Mouse (Mus musculus) forebrain, embryonic 15.5 days (tissue): ENCODE results near the gene Scrn2. TPM values are rescaled to one million over a fixed set of nuclear protein-coding genes. Genes with fewer than 3 reads are reported as not detected.

Source experiments
- ATAC-seq: fragments of 200-750 bp; cut with Nextera tagmentation; replicated peaks from 2 replicates; pipeline ENCODE4 v1.8.0; 2017; ENCODE audit warnings: mild to moderate bottlenecking, moderate TSS enrichment, moderate library complexity
- H3K27ac ChIP-seq: fragments of 300-500 bp; sonication (generic); replicated peaks from 2 replicates; pipeline ENCODE4 v1.5.1; 2015; ENCODE audit warnings: mild to moderate bottlenecking, inconsistent platforms
- H3K27me3 ChIP-seq: fragments of 300-500 bp; sonication (generic); 2 replicates; pipeline ENCODE4 v1.6.1; 2015; ENCODE audit warnings: inconsistent platforms
- H3K36me3 ChIP-seq: fragments of 300-500 bp; sonication (generic); 2 replicates; pipeline ENCODE4 v1.6.1; 2015; ENCODE audit warnings: mild to moderate bottlenecking, inconsistent platforms
- H3K4me1 ChIP-seq: fragments of 300-500 bp; sonication (generic); 2 replicates; pipeline ENCODE4 v1.6.1; 2015; ENCODE audit warnings: inconsistent platforms
- H3K4me2 ChIP-seq: fragments of 300-500 bp; sonication (generic); replicated peaks from 2 replicates; pipeline ENCODE4 v1.6.1; 2015; ENCODE audit warnings: mild to moderate bottlenecking, inconsistent platforms
- H3K4me3 ChIP-seq: fragments of 300-500 bp; sonication (generic); 2 replicates; pipeline ENCODE4 v1.5.1; 2015; ENCODE audit warnings: mild to moderate bottlenecking, inconsistent platforms
- H3K9ac ChIP-seq: fragments of 300-500 bp; sonication (generic); replicated peaks from 2 replicates; pipeline ENCODE4 v1.6.1; 2015; ENCODE audit warnings: mild to moderate bottlenecking, inconsistent platforms
- H3K9me3 ChIP-seq: fragments of 300-500 bp; sonication (generic); 2 replicates; pipeline ENCODE4 v1.6.1; 2016; ENCODE audit warnings: inconsistent platforms
- WGBS: fragments of 180-500 bp; shearing (Covaris S2); methylation state at CpG from one replicate; pipeline ENCODE4 v1.1.7; 2015; ENCODE audit warnings: mixed read lengths; 5-methylcytosine and 5-hydroxymethylcytosine counted together
- polyA plus RNA-seq: library from polyadenylated mRNA; unstranded; fragments of >200 nt; fragmentation: Nextera tagmentation; extraction: Ambion mirVana; gene quantifications from 2 replicates; pipeline ENCODE4 v1.2.1, GENCODE M21; 2015

Gene Scrn2
- polyA plus RNA-seq, 1 experiment from 2014 or later: 17.2 TPM

GRCm38 (mm10) chr11:97041022-97041899 is 11.5 kb downstream of the Scrn2 start, which contains the start of the genes Lrrc46 and Mrpl10:
Lrrc46 (minus strand) TSS chr11:97041407.
Mrpl10 (plus strand) TSS chr11:97041560.
- Histone ChIP-seq H3K27ac (peak within 1 kb of the TSS; percentile 78), H3K36me3 (no peaks in the 10 kb centered on the region), H3K4me1 (peaks cover 21% of the 10 kb centered on the region), H3K9ac (peak within 1 kb of the TSS; percentile 89), H3K4me3 (peak within 1 kb of the TSS; percentile 84), H3K27me3 (no peaks in the 10 kb centered on the region), H3K4me2 (peak within 1 kb of the TSS; percentile 81), H3K9me3 (no peaks in the 10 kb centered on the region)
- under 1% methylated on average over 48 of the region's 48 CpGs for WGBS
- ATAC-seq: peak; percentile 95

- Histone ChIP-seq H3K4me2 (no peak overlapping the region), H3K27ac (no peak overlapping the region), H3K27me3 (no peaks in the 10 kb centered on the region), H3K4me1 (peaks cover 21% of the 10 kb centered on the region), H3K4me3 (no peak overlapping the region), H3K9ac (no peak overlapping the region), H3K9me3 (no peaks in the 10 kb centered on the region), H3K36me3 (peaks cover 3% of the 10 kb centered on the region; the same call in 1 of the 2 replicates)
- ATAC-seq: no peak
- WGBS: 95% methylated on average over 8 of the region's 8 CpGs
Measured at GRCm38 (mm10) chr11:97044902-97045301, 15.2 kb downstream of the Scrn2 start.

- H3K36me3 ChIP-seq: peaks cover 3% of the 10 kb centered on the region; the same call in 1 of the 2 replicates
- no peak overlapping the region for H3K27ac ChIP-seq
- no peaks in the 10 kb centered on the region for H3K9me3 ChIP-seq
- no peak for ATAC-seq
- WGBS: 84% methylated on average over 7 of the region's 7 CpGs
- H3K4me3 ChIP-seq: no peak overlapping the region
- no peak overlapping the region for H3K4me2 ChIP-seq
- no peaks in the 10 kb centered on the region for H3K27me3 ChIP-seq
- no peak overlapping the region for H3K9ac ChIP-seq
- H3K4me1 ChIP-seq: peaks cover 26% of the 10 kb centered on the region
Measured at GRCm38 (mm10) chr11:97045861-97046260, 16.1 kb downstream of the Scrn2 start.

- no peaks in the 10 kb centered on the region for H3K27me3 ChIP-seq
- H3K4me1 ChIP-seq: peaks cover 28% of the 10 kb centered on the region
- H3K9ac ChIP-seq: no peak overlapping the region
- WGBS: 90% methylated on average over 8 of the region's 8 CpGs
- no peak for ATAC-seq
- no peak overlapping the region for H3K27ac ChIP-seq
- H3K36me3 ChIP-seq: peaks cover 3% of the 10 kb centered on the region; the same call in 1 of the 2 replicates
- H3K4me3 ChIP-seq: no peak overlapping the region
- no peaks in the 10 kb centered on the region for H3K9me3 ChIP-seq
- no peak overlapping the region for H3K4me2 ChIP-seq
Measured at GRCm38 (mm10) chr11:97048090-97048650, 18.4 kb downstream of the Scrn2 start.

- Histone ChIP-seq H3K36me3 (peaks cover 14% of the 10 kb centered on the region), H3K27ac (no peak overlapping the region), H3K9me3 (no peaks in the 10 kb centered on the region), H3K9ac (no peak overlapping the region), H3K4me3 (no peak overlapping the region), H3K4me1 (peaks cover 25% of the 10 kb centered on the region), H3K27me3 (no peaks in the 10 kb centered on the region), H3K4me2 (no peak overlapping the region)
- ATAC-seq: no peak
- 84% methylated on average over 6 of the region's 6 CpGs for WGBS
Measured at GRCm38 (mm10) chr11:97049492-97050085, 19.9 kb downstream of the Scrn2 start.

- Histone ChIP-seq H3K4me2 (peak within 1 kb of the TSS; percentile 90), H3K9me3 (no peaks in the 10 kb centered on the region), H3K27ac (peak within 1 kb of the TSS; percentile 65), H3K9ac (peak within 1 kb of the TSS; percentile 85), H3K27me3 (no peaks in the 10 kb centered on the region), H3K4me1 (peaks cover 25% of the 10 kb centered on the region), H3K36me3 (peaks cover 22% of the 10 kb centered on the region), H3K4me3 (peak within 1 kb of the TSS; percentile 67)
- WGBS: 7% methylated on average over 18 of the region's 18 CpGs
- ATAC-seq: peak; percentile 89
Measured at GRCm38 (mm10) chr11:97050216-97050943, 20.6 kb downstream of the Scrn2 start, which contains the start of gene Osbpl7. Osbpl7 (plus strand) TSS chr11:97050628.

GRCm38 (mm10) chr11:97050944-97051586 is 21.3 kb downstream of the Scrn2 start:
- 18% methylated on average over 13 of the region's 13 CpGs for WGBS

GRCm38 (mm10) chr11:97052219-97052646 is 22.5 kb downstream of the Scrn2 start:
- H3K9me3 ChIP-seq: no peaks in the 10 kb centered on the region
- peaks cover 32% of the 10 kb centered on the region for H3K36me3 ChIP-seq
- peaks cover 25% of the 10 kb centered on the region for H3K4me1 ChIP-seq
- H3K27me3 ChIP-seq: no peaks in the 10 kb centered on the region
- 34% methylated on average over 11 of the region's 11 CpGs for WGBS
- no peak overlapping the region for H3K27ac ChIP-seq
- H3K4me2 ChIP-seq: no peak overlapping the region
- no peak for ATAC-seq
- H3K4me3 ChIP-seq: no peak overlapping the region; the same call in 1 of the 2 replicates
- no peak overlapping the region for H3K9ac ChIP-seq

More at GRCm38 (mm10) chr11:97050944-97051586, 21.3 kb downstream of the Scrn2 start:
- Histone ChIP-seq H3K27ac (peak overlapping the region; percentile 65), H3K27me3 (no peaks in the 10 kb centered on the region), H3K9ac (peak overlapping the region; percentile 85), H3K9me3 (no peaks in the 10 kb centered on the region), H3K4me3 (peak overlapping the region; percentile 67), H3K4me1 (peaks cover 25% of the 10 kb centered on the region), H3K4me2 (peak overlapping the region; percentile 90), H3K36me3 (peaks cover 28% of the 10 kb centered on the region)
- peak; percentile 17; the same call in 1 of the 2 replicates for ATAC-seq

GRCm38 (mm10) chr11:97063274-97063920 is 33.7 kb downstream of the Scrn2 start:
- no peak overlapping the region for H3K4me3 ChIP-seq
- peak overlapping the region; percentile 55 for H3K27ac ChIP-seq
- no peaks in the 10 kb centered on the region for H3K27me3 ChIP-seq
- 8% methylated on average over 9 of the region's 9 CpGs for WGBS
- peaks cover 3% of the 10 kb centered on the region for H3K4me1 ChIP-seq
- H3K9me3 ChIP-seq: no peaks in the 10 kb centered on the region
- ATAC-seq: 0 out of 2 replicates have a peak, but pooled peaks have one; percentile 13
- peaks cover 22% of the 10 kb centered on the region; the same call in 1 of the 2 replicates for H3K36me3 ChIP-seq
- no peak overlapping the region for H3K4me2 ChIP-seq
- no peak overlapping the region for H3K9ac ChIP-seq

GRCm38 (mm10) chr11:97063921-97064295 is 34.2 kb downstream of the Scrn2 start:
- H3K4me1 ChIP-seq: peaks cover 3% of the 10 kb centered on the region
- no peak overlapping the region for H3K4me2 ChIP-seq
- H3K9ac ChIP-seq: no peak overlapping the region
- no peak overlapping the region for H3K4me3 ChIP-seq
- 83% methylated on average over 3 of the region's 3 CpGs for WGBS
- no peak for ATAC-seq
- H3K27ac ChIP-seq: peak overlapping the region; percentile 55
- H3K27me3 ChIP-seq: no peaks in the 10 kb centered on the region
- peaks cover 21% of the 10 kb centered on the region; the same call in 1 of the 2 replicates for H3K36me3 ChIP-seq
- H3K9me3 ChIP-seq: no peaks in the 10 kb centered on the region
